Mouse (Mus musculus) inflammation-experienced regulatory T-cells (primary cell): ENCODE measurements around the gene Gpr141. TPM values are rescaled to one million over a fixed set of nuclear protein-coding genes. Genes with fewer than 3 reads are reported as not detected.

Experiments
- polyA plus RNA-seq, 2 experiments: library from polyadenylated mRNA; unstranded; fragments of 100-300 nt; shearing (Covaris generic); gene quantifications; one replicate each; pipeline ENCODE4 v1.2.1; 2017

Gene Gpr141
- 1 to 10 TPM in 1 of 2 experiments, under 1 TPM in 1; 0.81 to 1.9 TPM for polyA plus RNA-seq

DNA sequence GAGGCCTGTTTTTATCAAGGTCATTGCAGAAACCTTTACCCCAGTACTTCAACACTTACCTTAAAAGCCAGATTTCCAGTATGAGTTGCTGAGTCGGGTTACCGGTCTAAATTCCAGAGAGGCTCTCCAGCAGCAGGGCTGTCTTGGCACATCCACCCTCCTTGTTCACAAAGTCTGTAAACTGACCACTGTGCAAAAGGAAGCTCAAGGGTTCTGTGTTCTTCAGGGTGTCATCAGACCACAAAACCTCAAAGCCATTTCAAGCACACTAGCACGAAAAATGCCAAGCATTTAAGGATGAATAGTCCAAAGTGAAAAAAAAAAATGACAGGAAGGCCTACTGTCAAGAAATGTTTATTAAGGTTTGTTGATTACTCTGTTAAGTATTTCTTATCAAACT lies at the start of gene Gpr141:
Gpr141 (minus strand) TSS at position 187 of the 400 bp plus-strand sequence.

Other genes starting within 250 kb of the Gpr141 start
- gene Epdr1, start 204.3 kb downstream of the Gpr141 start, polyA plus RNA-seq: under 1 TPM; 0.12 to 0.46 TPM
- not detected for gene Sfrp4, start 201.2 kb downstream of the Gpr141 start, polyA plus RNA-seq
- under 1 TPM in 1 of 2 experiments, not detected in 1; 0.17 TPM for gene Nme8, start 126.5 kb downstream of the Gpr141 start, polyA plus RNA-seq